Mouse (Mus musculus) stomach, embryonic 16.5 days (tissue): ENCODE measurements around the gene Ubxn2a. TPM values are rescaled to one million over a fixed set of nuclear protein-coding genes. Genes with fewer than 3 reads are reported as not detected.
"Not testable (repeated sequence)": the region's sequence is repeated elsewhere in the genome, so short reads cannot be mapped to it uniquely, and the experiment has no call there.

Experiments
- ATAC-seq: fragments of 200-750 bp; cut with Nextera tagmentation; 2 replicates; pipeline ENCODE4 v1.8.0; 2017; ENCODE audit warnings: moderate number of reproducible peaks, moderate TSS enrichment; ENCODE audit not compliant: insufficient read depth, low FRiP score
- H3K27ac ChIP-seq: fragments of 300-500 bp; sonication (generic); 2 replicates; pipeline ENCODE4 v1.5.1; 2014; ENCODE audit warnings: low read length
- H3K27me3 ChIP-seq: fragments of 300-500 bp; sonication (generic); 2 replicates; pipeline ENCODE4 v1.6.1; 2014; ENCODE audit warnings: low read length, control low read depth, mixed read lengths; ENCODE audit not compliant: control insufficient read depth, insufficient read depth
- H3K36me3 ChIP-seq: fragments of 300-500 bp; sonication (generic); 2 replicates; pipeline ENCODE4 v1.6.1; 2014; ENCODE audit warnings: low read length; ENCODE audit not compliant: control insufficient read depth, insufficient read depth
- H3K4me1 ChIP-seq: fragments of 300-500 bp; sonication (generic); 2 replicates; pipeline ENCODE4 v1.6.1; 2014; ENCODE audit warnings: low read length, control low read depth, mixed read lengths; ENCODE audit not compliant: control insufficient read depth, insufficient read depth
- H3K4me2 ChIP-seq: fragments of 300-500 bp; sonication (generic); 2 replicates; pipeline ENCODE4 v1.6.1; 2014; ENCODE audit warnings: low read depth, low read length, mixed read lengths
- H3K4me3 ChIP-seq: fragments of 300-500 bp; sonication (generic); replicated peaks from 2 replicates; pipeline ENCODE4 v1.5.1; 2014; ENCODE audit warnings: mild to moderate bottlenecking, low read length
- H3K9ac ChIP-seq: fragments of 300-500 bp; sonication (generic); 2 replicates; pipeline ENCODE4 v1.6.1; 2014; ENCODE audit warnings: low read length
- H3K9me3 ChIP-seq: fragments of 300-500 bp; sonication (generic); replicated peaks from 2 replicates; pipeline ENCODE4 v1.6.1; 2016; ENCODE audit warnings: low read length, control low read depth; ENCODE audit not compliant: control insufficient read depth
- WGBS: fragments of 180-500 bp; shearing (Covaris S2); extraction: QIAGEN DNeasy Blood & Tissue Kit; methylation state at CpG from one replicate; pipeline ENCODE4 v1.1.7; 2014; 5-methylcytosine and 5-hydroxymethylcytosine counted together
- polyA plus RNA-seq: library from polyadenylated mRNA; unstranded; fragments of >200 nt; fragmentation: Nextera tagmentation; extraction: Ambion mirVana; gene quantifications from 2 replicates; pipeline ENCODE4 v1.2.1, GENCODE M21; 2015

The Ubxn2a gene
- polyA plus RNA-seq, 1 experiment from 2014 or later = 26.1 TPM

DNA sequence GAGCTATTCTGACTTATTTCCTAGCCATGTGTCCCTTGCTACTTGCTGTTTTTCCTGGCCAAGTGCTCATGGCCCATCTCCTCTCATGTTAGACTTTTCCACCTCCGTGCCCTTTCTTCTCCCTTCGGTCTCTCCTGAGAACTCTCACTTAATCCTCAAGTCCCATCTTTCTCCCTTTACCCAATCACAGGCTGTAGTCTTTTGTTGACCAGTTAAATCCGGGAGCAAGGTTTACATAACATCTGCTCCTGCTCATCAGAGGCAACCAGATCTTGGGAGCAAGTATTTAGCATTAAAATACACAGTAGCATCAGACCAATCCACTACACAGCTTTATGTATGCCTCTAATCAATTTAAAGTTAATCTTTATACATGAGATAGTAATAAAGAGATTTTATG is 6.9 kb upstream of the Ubxn2a start:
- ATAC-seq = no peak
- Histone ChIP-seq H3K4me3 (no peak overlapping the region), H3K27ac (no peak overlapping the region), H3K4me2 (no peak overlapping the region), H3K4me1 (peaks cover 4% of the 10 kb centered on the region), H3K27me3 (no peaks in the 10 kb centered on the region), H3K9ac (no peak overlapping the region), H3K36me3 (no peaks in the 10 kb centered on the region), H3K9me3 (no peaks in the 10 kb centered on the region)
- 53% methylated on average over 3 of the region's 3 CpGs for WGBS

DNA sequence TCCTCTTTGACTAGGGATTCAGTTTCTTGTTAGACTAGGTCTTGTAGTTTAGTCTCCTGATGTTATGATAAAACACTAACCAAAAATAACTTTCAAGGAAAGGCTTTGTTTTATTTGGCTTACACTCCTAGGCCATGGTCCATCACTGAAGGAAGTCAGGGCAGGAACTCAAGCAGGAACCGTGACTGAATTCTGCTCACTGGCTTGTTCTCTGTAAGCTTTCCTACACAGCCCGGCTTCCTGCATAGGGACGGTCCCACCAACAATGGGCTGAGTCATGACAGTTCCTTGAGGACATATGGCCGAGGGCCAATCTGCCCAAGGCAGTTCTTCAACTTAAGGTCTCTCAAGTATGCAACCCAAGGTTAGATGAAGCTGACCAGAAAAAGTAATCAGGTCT is 4.2 kb upstream of the Ubxn2a start:
- no peaks in the 10 kb centered on the region for H3K36me3 ChIP-seq
- ATAC-seq = no peak
- no peaks in the 10 kb centered on the region; the same call in none of the 2 replicates for H3K4me1 ChIP-seq
- no peaks in the 10 kb centered on the region for H3K27me3 ChIP-seq
- H3K4me3 ChIP-seq = no peak overlapping the region
- no peak overlapping the region for H3K9ac ChIP-seq
- WGBS = 78% methylated on average over 4 of the region's 4 CpGs
- no peak overlapping the region for H3K4me2 ChIP-seq
- H3K27ac ChIP-seq = no peak overlapping the region
- H3K9me3 ChIP-seq = no peaks in the 10 kb centered on the region

GRCm38 (mm10) chr12:4910496-4910895 is 3.0 kb upstream of the Ubxn2a start:
- H3K27ac ChIP-seq, H3K27me3 ChIP-seq, H3K9ac ChIP-seq, H3K9me3 ChIP-seq, H3K4me3 ChIP-seq, H3K4me2 ChIP-seq, H3K4me1 ChIP-seq, H3K36me3 ChIP-seq, ATAC-seq: not testable (repeated sequence)
- WGBS = 95% methylated on average over 1 of the region's 1 CpGs

DNA sequence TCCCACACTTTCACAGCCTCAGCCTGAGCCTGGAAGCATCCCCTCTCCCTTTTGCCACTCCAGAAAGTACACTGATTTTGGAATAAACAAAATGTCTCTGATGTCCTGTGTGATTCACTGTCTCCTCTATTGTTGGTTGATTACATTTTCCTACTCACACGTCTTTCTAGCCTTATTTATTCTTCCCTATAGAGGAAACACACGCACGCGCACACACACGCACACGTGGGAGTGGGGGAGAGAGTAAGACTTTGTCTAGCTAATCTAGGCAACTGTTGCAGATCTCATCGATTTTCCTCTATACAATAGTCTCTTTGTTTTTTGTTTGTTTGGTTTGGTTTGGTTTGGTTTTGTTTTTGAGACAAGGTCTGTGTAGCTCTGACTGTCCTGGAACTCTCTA is 886 bp upstream of the Ubxn2a start:
- no peak overlapping the region for H3K4me3 ChIP-seq
- H3K9me3 ChIP-seq = no peaks in the 10 kb centered on the region
- no peaks in the 10 kb centered on the region for H3K27me3 ChIP-seq
- H3K4me1 ChIP-seq = no peaks in the 10 kb centered on the region; the same call in 1 of the 2 replicates
- H3K4me2 ChIP-seq = no peak overlapping the region
- H3K27ac ChIP-seq = no peak overlapping the region
- H3K9ac ChIP-seq = no peak overlapping the region
- ATAC-seq = no peak
- WGBS = 87% methylated on average over 7 of the region's 7 CpGs
- H3K36me3 ChIP-seq = no peaks in the 10 kb centered on the region

- peak overlapping the region; percentile 91 for H3K9ac ChIP-seq
- H3K4me2 ChIP-seq = peak overlapping the region; percentile 80
- no peaks in the 10 kb centered on the region for H3K9me3 ChIP-seq
- 40% methylated on average over 7 of the region's 7 CpGs for WGBS
- H3K4me1 ChIP-seq = no peaks in the 10 kb centered on the region; the same call in 1 of the 2 replicates
- no peaks in the 10 kb centered on the region for H3K27me3 ChIP-seq
- H3K36me3 ChIP-seq = no peaks in the 10 kb centered on the region
- no peak for ATAC-seq
- peak overlapping the region; percentile 84 for H3K4me3 ChIP-seq
- H3K27ac ChIP-seq = no peak overlapping the region
Observed at GRCm38 (mm10) chr12:4906476-4906875, 1.0 kb downstream of the Ubxn2a start.

- H3K9me3 ChIP-seq = no peaks in the 10 kb centered on the region
- no peak for ATAC-seq
- H3K36me3 ChIP-seq = no peaks in the 10 kb centered on the region
Observed at GRCm38 (mm10) chr12:4905946-4906345, 1.6 kb downstream of the Ubxn2a start.

DNA sequence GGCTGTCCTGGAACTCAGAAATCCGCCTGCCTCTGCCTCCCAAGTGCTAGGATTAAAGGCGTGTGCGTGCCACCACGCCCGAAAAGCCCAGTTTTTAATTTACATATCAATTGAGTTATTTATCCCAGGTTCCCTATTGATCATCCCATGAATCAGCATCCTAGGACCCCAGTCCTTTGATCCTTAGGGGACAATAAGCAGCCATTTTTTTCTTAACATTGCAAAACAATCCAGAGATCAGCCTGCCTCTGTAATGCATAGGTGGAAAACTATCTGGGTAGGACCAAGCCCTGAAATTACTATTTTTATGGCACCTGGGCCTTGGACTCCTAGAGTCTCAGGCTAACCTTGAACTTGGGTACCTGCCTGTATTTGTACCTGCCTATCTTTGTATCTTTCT is 9.5 kb downstream of the Ubxn2a start:
- Histone ChIP-seq H3K27ac (no peak overlapping the region), H3K4me2 (no peak overlapping the region), H3K4me3 (no peak overlapping the region), H3K9ac (no peak overlapping the region), H3K9me3 (no peaks in the 10 kb centered on the region), H3K27me3 (no peaks in the 10 kb centered on the region), H3K4me1 (no peaks in the 10 kb centered on the region), H3K36me3 (no peaks in the 10 kb centered on the region)
- 92% methylated on average over 5 of the region's 5 CpGs for WGBS
- ATAC-seq = no peak

More at GRCm38 (mm10) chr12:4905946-4906345, 1.6 kb downstream of the Ubxn2a start:
- H3K9ac ChIP-seq = no peak overlapping the region
- no peaks in the 10 kb centered on the region; the same call in 1 of the 2 replicates for H3K4me1 ChIP-seq
- no peak overlapping the region for H3K4me2 ChIP-seq
- H3K27ac ChIP-seq = no peak overlapping the region
- 71% methylated on average over 7 of the region's 7 CpGs for WGBS
- no peaks in the 10 kb centered on the region for H3K27me3 ChIP-seq
- no peak overlapping the region for H3K4me3 ChIP-seq

GRCm38 (mm10) chr12:4889891-4890290 is 17.6 kb downstream of the Ubxn2a start:
- Histone ChIP-seq H3K9me3 (no peaks in the 10 kb centered on the region), H3K4me1 (no peaks in the 10 kb centered on the region), H3K9ac (no peak overlapping the region), H3K27me3 (no peaks in the 10 kb centered on the region), H3K27ac (no peak overlapping the region), H3K36me3 (no peaks in the 10 kb centered on the region), H3K4me2 (no peak overlapping the region), H3K4me3 (no peak overlapping the region)
- 87% methylated on average over 1 of the region's 1 CpGs for WGBS
- no peak for ATAC-seq

DNA sequence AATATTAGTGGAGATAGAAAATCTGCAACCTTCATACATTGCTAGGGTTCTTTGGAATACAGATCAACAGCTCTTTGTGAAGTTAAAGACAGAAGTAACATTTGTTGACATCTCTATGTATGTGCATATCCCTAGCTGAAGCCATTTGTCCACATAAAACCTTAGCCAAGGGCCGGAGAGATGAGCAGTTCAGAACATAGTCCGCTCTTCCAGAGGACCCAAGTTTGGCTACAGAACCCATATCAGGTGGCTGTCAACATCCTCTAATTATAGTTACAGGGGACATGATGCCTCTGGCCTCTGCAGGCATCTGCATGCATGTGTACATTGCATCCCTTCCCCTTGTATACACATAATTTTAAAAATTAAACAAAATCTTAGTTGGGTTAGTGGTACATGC is 18.3 kb downstream of the Ubxn2a start:
- Histone ChIP-seq H3K9me3 (no peaks in the 10 kb centered on the region), H3K27me3 (no peaks in the 10 kb centered on the region), H3K4me3 (no peak overlapping the region), H3K27ac (no peak overlapping the region), H3K4me2 (no peak overlapping the region), H3K36me3 (no peaks in the 10 kb centered on the region), H3K4me1 (no peaks in the 10 kb centered on the region), H3K9ac (no peak overlapping the region)
- ATAC-seq = no peak
- WGBS = 89% methylated on average over 2 of the region's 2 CpGs

DNA sequence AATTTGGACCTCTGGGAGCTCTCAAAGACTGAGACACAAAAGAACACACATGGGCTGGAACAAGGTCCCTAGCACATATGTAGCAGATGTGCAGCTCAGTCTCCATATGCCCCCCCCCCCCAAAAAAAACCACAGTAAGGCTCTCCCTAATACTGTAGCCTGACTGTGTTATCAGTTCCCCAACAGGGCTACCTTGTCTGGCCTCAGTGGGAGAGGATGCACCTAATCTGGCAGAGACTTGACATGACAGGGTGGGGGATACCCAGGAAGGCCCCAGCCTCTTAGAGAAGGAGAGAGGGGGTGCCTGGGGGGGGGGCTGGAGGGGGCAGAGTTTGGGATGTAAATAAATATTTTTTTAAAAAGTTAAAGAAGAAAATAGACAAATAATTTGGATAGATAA is 18.8 kb downstream of the Ubxn2a start:
- H3K36me3 ChIP-seq = no peaks in the 10 kb centered on the region
- H3K27ac ChIP-seq = no peak overlapping the region
- H3K4me1 ChIP-seq = no peaks in the 10 kb centered on the region
- H3K27me3 ChIP-seq = no peaks in the 10 kb centered on the region
- no peak overlapping the region for H3K4me3 ChIP-seq
- no peak for ATAC-seq
- H3K9me3 ChIP-seq = no peaks in the 10 kb centered on the region
- H3K9ac ChIP-seq = no peak overlapping the region
- H3K4me2 ChIP-seq = no peak overlapping the region
